Mouse (Mus musculus) heart, embryonic 14.5 days (tissue): ENCODE measurements around the gene Pbx2. TPM values are rescaled to one million over a fixed set of nuclear protein-coding genes. Genes with fewer than 3 reads are reported as not detected.

Source experiments
- ATAC-seq: fragments of 200-750 bp; cut with Nextera tagmentation; 2 replicates; pipeline ENCODE4 v1.8.0; 2017; ENCODE audit warnings: low read depth, moderate TSS enrichment; ENCODE audit not compliant: insufficient number of reproducible peaks, insufficient read depth, low FRiP score
- H3K27ac ChIP-seq, 2 experiments: fragments of 200-500 bp in 1 of 2; fragments of 300-500 bp in 1 of 2; sonication (generic) in 1 of 2; replicated peaks in 1 of 2; 2 replicates each; pipeline ENCODE4 v1.5.1; 2012 to 2014; ENCODE audit warnings: low read depth in 2 of 2, low read length in 2 of 2, control low read depth in 1 of 2, mild to moderate bottlenecking in 1 of 2, mixed read lengths in 1 of 2; ENCODE audit not compliant: control insufficient read depth in 1 of 2, insufficient read depth in 1 of 2
- H3K27me3 ChIP-seq: fragments of 300-500 bp; sonication (generic); 2 replicates; pipeline ENCODE4 v1.6.1; 2014; ENCODE audit warnings: mild to moderate bottlenecking, low read length, control low read depth; ENCODE audit not compliant: control insufficient read depth, insufficient read depth
- H3K36me3 ChIP-seq: fragments of 300-500 bp; sonication (generic); 2 replicates; pipeline ENCODE4 v1.6.1; 2014; ENCODE audit warnings: mild to moderate bottlenecking, control low read depth, low read length, mixed read lengths; ENCODE audit not compliant: control insufficient read depth, insufficient read depth
- H3K4me1 ChIP-seq, 2 experiments: fragments of 200-500 bp in 1 of 2; fragments of 300-500 bp in 1 of 2; sonication (generic) in 1 of 2; 2 replicates each; pipeline ENCODE4 v1.6.1; 2012 to 2014; ENCODE audit warnings: low read length in 2 of 2, control low read depth in 1 of 2, mixed read lengths in 1 of 2; ENCODE audit not compliant: control insufficient read depth in 2 of 2, insufficient read depth in 2 of 2
- H3K4me2 ChIP-seq: fragments of 300-500 bp; sonication (generic); 2 replicates; pipeline ENCODE4 v1.6.1; 2014; ENCODE audit warnings: mild to moderate bottlenecking, low read length
- H3K4me3 ChIP-seq, 2 experiments: fragments of 200-500 bp in 1 of 2; fragments of 300-500 bp in 1 of 2; sonication (generic) in 1 of 2; 2 replicates each; pipeline ENCODE4 v1.5.1; 2012 to 2014; ENCODE audit warnings: low read length in 2 of 2, mild to moderate bottlenecking in 2 of 2, control low read depth in 1 of 2, low read depth in 1 of 2, moderate library complexity in 1 of 2; ENCODE audit not compliant: control insufficient read depth in 1 of 2, insufficient read depth in 1 of 2
- H3K9ac ChIP-seq: fragments of 300-500 bp; sonication (generic); 2 replicates; pipeline ENCODE4 v1.6.1; 2014; ENCODE audit warnings: mild to moderate bottlenecking, low read length
- H3K9me3 ChIP-seq: fragments of 300-500 bp; sonication (generic); 2 replicates; pipeline ENCODE4 v1.6.1; 2016; ENCODE audit warnings: low read length, control low read depth; ENCODE audit not compliant: control insufficient read depth
- WGBS: fragments of 180-500 bp; shearing (Covaris S2); extraction: QIAGEN DNeasy Blood & Tissue Kit; methylation state at CpG from one replicate; pipeline ENCODE4 v1.1.7; 2014; 5-methylcytosine and 5-hydroxymethylcytosine counted together
- polyA plus RNA-seq: library from polyadenylated mRNA; unstranded; fragments of >200 nt; fragmentation: Nextera tagmentation; extraction: Ambion mirVana; gene quantifications from 2 replicates; pipeline ENCODE4 v1.2.1, GENCODE M21; 2014

Gene Pbx2
- polyA plus RNA-seq, 1 experiment from 2014 or later: 7.9 TPM

DNA sequence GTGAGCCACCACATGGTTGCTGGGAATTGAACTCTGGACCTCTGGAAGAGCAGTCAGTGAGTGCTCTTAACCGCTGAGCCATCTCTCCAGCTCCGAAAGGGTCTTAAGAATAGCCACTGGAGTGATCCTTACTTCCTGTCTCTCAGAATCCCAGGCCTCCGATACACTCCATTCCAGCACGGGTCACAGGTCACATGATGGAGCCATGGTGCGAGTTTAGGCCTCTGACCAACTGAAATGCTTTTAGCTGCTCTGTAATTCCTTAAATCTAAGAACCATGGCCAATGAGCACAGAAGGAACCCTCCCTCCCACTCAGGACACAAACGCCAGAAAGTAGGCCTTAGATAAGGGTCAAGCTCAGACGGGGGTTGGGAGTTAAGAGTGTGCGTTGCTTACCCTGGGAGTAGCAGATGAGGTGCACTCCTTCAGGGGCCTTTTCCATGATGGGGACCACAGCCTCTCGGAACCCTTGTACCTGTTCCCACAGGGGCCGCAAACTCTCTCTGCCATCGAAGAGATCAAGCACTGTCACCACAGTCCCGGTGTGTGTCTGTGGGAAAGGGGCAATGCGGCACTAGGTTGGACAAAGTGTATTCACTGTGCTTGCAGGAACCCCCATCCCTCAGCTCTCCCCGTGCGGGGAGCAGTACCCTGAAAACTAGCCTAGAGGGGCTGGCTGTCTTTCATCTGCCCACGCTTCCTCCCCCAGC lies 35.2 kb downstream of the Pbx2 start:
- H3K4me3 ChIP-seq: peak overlapping the region; percentile 66 to 85
- peak overlapping the region in 1 of 2 experiments; percentile 96; a peak in 2 of 4 replicates for H3K27ac ChIP-seq
- peaks cover 19 to 30% of the 10 kb centered on the region in 2 experiments for H3K4me1 ChIP-seq
- ATAC-seq: no peak
- WGBS: 50% methylated on average over 16 of the region's 16 CpGs
- H3K4me2 ChIP-seq: peak overlapping the region; percentile 97
- no peaks in the 10 kb centered on the region for H3K9me3 ChIP-seq
- peaks cover 40% of the 10 kb centered on the region for H3K36me3 ChIP-seq
- peaks cover 21% of the 10 kb centered on the region for H3K27me3 ChIP-seq
- H3K9ac ChIP-seq: peak overlapping the region; percentile 78

- Histone ChIP-seq H3K27me3 (peaks cover 26% of the 10 kb centered on the region), H3K4me1 (peaks cover 19 to 35% of the 10 kb centered on the region in 2 experiments), H3K27ac (peak overlapping the region; percentile 86 to 96), H3K9me3 (no peaks in the 10 kb centered on the region), H3K4me2 (peak overlapping the region; percentile 97), H3K9ac (peak overlapping the region; percentile 78), H3K36me3 (peaks cover 35% of the 10 kb centered on the region), H3K4me3 (peak overlapping the region; percentile 66 to 85)
- under 1% methylated on average over 18 of the region's 18 CpGs for WGBS
- ATAC-seq: no peak
Measured at GRCm38 (mm10) chr17:34626773-34627092, 35.7 kb downstream of the Pbx2 start.

DNA sequence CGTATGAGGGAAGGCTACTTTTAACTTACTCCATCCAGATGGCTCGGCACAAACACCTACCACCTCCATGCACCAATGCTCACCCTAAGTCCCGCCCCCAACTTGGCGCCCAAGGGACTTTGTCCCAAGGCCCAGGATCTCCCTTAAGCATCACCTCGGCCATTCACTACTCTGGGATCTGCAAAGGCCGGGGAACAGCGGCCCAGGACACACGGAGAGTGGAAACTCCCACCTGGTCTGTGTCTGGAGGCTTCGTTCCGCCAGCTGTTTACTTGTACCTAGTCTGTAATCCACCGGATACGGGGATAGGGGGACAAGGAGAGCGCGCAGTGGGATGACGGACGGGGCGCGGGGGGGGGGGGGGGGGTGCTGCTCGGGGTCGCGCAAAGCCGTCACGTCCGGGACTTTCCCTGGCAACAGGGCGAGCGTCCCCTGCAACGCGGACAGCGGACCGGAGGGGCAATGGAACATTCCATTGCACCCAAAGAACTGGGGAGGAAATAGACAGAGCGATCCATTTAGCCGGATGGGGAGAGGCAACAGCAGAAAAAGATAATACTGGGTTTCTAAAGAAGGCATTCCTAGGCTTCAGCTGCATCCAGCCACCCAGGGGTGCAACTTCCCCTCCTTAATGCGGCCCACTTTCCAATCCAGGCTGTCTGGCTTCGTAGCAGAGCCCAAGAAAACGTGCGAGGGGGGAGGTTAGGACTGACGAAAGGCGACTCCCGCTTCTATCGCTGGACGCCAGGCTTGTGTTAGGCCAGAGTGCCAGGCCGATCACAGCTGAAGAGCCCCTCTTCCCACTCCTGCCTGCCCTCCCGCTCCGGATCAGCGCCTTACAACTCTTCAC lies 36.3 kb downstream of the Pbx2 start:
- peak; percentile 84 for ATAC-seq
- peak overlapping the region; percentile 78 for H3K9ac ChIP-seq
- H3K4me1 ChIP-seq: peaks cover 19 to 41% of the 10 kb centered on the region in 2 experiments
- peak overlapping the region; percentile 97 for H3K4me2 ChIP-seq
- H3K27ac ChIP-seq: peak overlapping the region; percentile 96
- WGBS: under 1% methylated on average over 45 of the region's 45 CpGs
- H3K9me3 ChIP-seq: no peaks in the 10 kb centered on the region
- H3K4me3 ChIP-seq: peak overlapping the region; percentile 66 to 85
- peaks cover 29% of the 10 kb centered on the region for H3K36me3 ChIP-seq
- H3K27me3 ChIP-seq: peaks cover 32% of the 10 kb centered on the region

DNA sequence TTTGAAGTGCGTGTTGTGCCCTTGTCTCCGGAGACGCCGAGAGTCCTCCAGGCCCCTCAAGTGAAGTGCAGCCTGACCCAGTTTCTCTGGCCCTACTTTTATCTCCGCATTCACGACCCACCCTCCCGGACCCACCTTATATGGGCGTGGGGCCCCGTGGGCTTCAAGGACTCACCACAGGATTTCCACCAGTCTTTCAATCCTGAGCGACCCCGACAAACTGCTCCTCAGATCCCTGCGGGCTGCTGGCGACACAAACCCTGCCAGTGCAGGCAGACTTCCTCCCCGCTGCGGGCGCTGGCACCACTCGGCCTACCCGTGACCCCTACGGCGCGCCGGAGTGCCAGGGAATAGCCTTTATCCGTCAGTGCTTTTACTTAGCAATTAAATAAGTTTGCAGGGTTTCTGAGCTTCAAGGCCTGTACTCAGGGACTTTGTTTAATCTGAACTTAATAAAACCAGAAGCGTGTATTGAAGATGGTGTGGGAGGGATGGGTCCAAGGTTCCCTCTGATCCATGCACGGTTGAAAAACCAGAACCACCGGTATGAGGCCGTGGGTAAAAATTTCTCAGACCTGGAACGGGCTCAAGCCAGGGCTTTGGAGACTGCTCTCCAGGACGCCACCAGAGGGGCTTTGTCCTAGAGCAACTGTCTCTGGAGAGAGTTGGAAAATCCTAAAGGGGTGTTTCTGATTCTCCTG lies 37.0 kb downstream of the Pbx2 start, which contains the start of gene Ppt2:
Gene Ppt2 (minus strand): TSS at position 568 of the 701 bp plus-strand sequence.
- peaks cover 21% of the 10 kb centered on the region for H3K36me3 ChIP-seq
- peaks cover 40% of the 10 kb centered on the region for H3K27me3 ChIP-seq
- peak within 1 kb of the TSS; percentile 61 to 66 for H3K4me3 ChIP-seq
- peak within 1 kb of the TSS; percentile 97 for H3K4me2 ChIP-seq
- H3K4me1 ChIP-seq: peaks cover 19 to 42% of the 10 kb centered on the region in 2 experiments
- WGBS: 5% methylated on average over 29 of the region's 29 CpGs
- no peak for ATAC-seq
- H3K9ac ChIP-seq: peak within 1 kb of the TSS; percentile 78
- no peaks in the 10 kb centered on the region for H3K9me3 ChIP-seq
- peak within 1 kb of the TSS; percentile 96 for H3K27ac ChIP-seq

GRCm38 (mm10) chr17:34628644-34628967 lies 37.5 kb downstream of the Pbx2 start:
- H3K4me2 ChIP-seq: peak overlapping the region; percentile 97
- H3K4me1 ChIP-seq: peaks cover 19 to 42% of the 10 kb centered on the region in 2 experiments
- peaks cover 16% of the 10 kb centered on the region for H3K36me3 ChIP-seq
- H3K27me3 ChIP-seq: peaks cover 45% of the 10 kb centered on the region
- ATAC-seq: no peak
- peak overlapping the region in 1 of 2 experiments; percentile 96; a peak in 1 of 4 replicates for H3K27ac ChIP-seq
- no peaks in the 10 kb centered on the region for H3K9me3 ChIP-seq
- H3K9ac ChIP-seq: peak overlapping the region; percentile 78
- H3K4me3 ChIP-seq: peak overlapping the region in 1 of 2 experiments; percentile 66; a peak in 1 of 4 replicates
- 32% methylated on average over 5 of the region's 5 CpGs for WGBS

DNA sequence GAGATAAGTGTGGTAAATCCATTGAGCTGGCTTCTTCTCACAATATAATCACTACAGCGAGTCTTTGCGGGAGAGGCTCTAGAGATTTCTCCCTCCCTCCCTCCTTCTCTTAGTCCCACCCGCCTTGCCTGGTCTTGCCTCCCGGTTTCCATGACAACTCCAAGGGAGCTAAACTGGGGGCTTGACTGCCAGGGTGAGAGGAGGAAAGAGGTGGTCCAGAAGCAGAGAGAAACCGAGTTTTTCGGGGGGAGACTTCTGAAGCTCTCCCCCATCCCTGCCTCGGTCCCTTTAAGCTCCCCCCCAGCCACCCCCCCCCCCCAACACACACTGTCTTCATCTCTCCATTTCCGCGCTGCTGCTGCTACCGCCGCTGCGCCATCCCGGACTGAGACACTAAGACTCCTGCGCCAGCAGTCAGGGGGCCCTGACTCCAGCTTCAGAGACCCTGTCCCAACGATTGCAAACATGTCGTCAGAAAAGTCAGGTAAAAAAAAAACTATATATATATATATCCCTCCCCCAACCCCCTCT lies 38.2 kb downstream of the Pbx2 start, which contains the start of gene Prrt1:
Gene Prrt1 (plus strand): TSS at position 313 of the 531 bp plus-strand sequence.
- H3K4me2 ChIP-seq: peak within 1 kb of the TSS; percentile 97
- peak within 1 kb of the TSS; percentile 61 to 66 for H3K4me3 ChIP-seq
- peaks cover 50% of the 10 kb centered on the region for H3K27me3 ChIP-seq
- 5% methylated on average over 16 of the region's 16 CpGs for WGBS
- H3K27ac ChIP-seq: peak within 1 kb of the TSS; percentile 96; a peak in 3 of 4 replicates
- no peaks in the 10 kb centered on the region for H3K9me3 ChIP-seq
- peak within 1 kb of the TSS; percentile 78 for H3K9ac ChIP-seq
- ATAC-seq: no peak
- peaks cover 19 to 42% of the 10 kb centered on the region in 2 experiments for H3K4me1 ChIP-seq
- H3K36me3 ChIP-seq: peaks cover 9% of the 10 kb centered on the region
